ENCODE assay signal across 26 mouse cellular contexts in the genomic region with DNA sequence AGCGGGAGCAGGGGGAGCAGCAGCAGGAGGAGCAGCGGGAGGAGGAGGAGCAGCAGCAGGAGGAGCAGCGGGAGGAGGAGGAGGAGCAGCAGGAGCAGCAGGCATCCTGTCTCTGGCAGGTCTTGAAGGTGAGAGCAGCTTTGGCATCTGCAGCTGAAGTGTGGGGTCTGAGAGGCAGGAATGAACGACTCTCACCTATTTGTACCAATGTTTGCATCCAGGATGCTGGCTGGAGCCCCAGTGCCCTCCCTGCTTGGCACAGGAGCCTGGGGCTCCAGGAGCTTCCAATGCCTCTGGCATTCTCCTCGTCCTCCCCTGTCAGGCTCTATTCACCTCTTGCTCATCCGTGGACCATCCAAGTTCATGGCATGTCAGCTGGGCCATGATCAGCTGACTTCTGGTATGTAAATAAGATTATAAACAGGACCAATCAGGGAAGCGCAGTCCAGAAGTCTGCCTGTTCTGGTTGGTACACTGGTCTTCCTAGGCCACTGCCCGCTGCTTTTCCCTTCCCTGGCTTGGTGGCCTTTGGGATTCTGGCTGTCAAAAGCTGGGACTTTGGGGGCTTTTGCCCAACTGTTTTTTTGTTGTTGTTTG.
DNase-seq lines count a peak whose midpoint lies in the region; ATAC-seq lines count a peak whose summit lies in the region.
"Had no signal": no experiment of that assay in that cellular context is flagged by ENCODE, and none has a peak within 500 bp of the region (broad histone marks: within the 10 kb centered on the region; RNA-seq: fewer than 3 reads in every experiment).

No protein-coding gene starts in this region.

- H3K4me1 ChIP-seq in midbrain, embryonic 11.5 days (ENCODE audit: control insufficient read depth, insufficient read depth, low read length) = 0 out of 2 replicates have a peak, but pooled peaks cover 2% of the 10 kb centered on the region
- H3K4me1 ChIP-seq in midbrain, embryonic 14.5 days (ENCODE audit: control insufficient read depth, insufficient read depth, low read length) = peaks cover 7% of the 10 kb centered on the region

- no peak for ATAC-seq in midbrain, embryonic 11.5 days (ENCODE audit: low FRiP score)
- ATAC-seq in midbrain, embryonic 14.5 days (ENCODE audit: low FRiP score, low TSS enrichment) = no peak
- ATAC-seq in megakaryocyte-erythroid progenitor cell, adult 5-6 weeks (replicated peaks; ENCODE audit: low FRiP score, low TSS enrichment, poor library complexity, severe bottlenecking) = no peak

- DNase-seq in midbrain, embryonic 11.5 days (ENCODE audit: low spot score, missing footprints) = peak; percentile 79
- DNase-seq in midbrain, embryonic 14.5 days = no peak
- DNase-seq in cerebellum, adult 11-12 months = peak; percentile 80
- DNase-seq in cerebellum, adult 9-11 months = peak; percentile 83
- DNase-seq in retina, postnatal 1 day = peak; percentile 54
- DNase-seq in spleen, adult 12 weeks (ENCODE audit: low spot score) = no peak
- DNase-seq: adrenal gland, postnatal 10 days; embryo, embryonic 11 days; gastrocnemius, adult 2 months; kidney, adult 9 months; kidney, postnatal 14 days; layer of hippocampus, postnatal 36 days; lung, embryonic 14.5 days; thymus, adult 18-20 months; thymus, postnatal 4 days had no signal

- no peaks in the 10 kb centered on the region for H3K36me3 ChIP-seq in midbrain, embryonic 11.5 days (ENCODE audit: control insufficient read depth, insufficient read depth, low read length)
- no peaks in the 10 kb centered on the region for H3K36me3 ChIP-seq in midbrain, embryonic 14.5 days (ENCODE audit: control insufficient read depth, insufficient read depth, low read length)
- H3K36me3 ChIP-seq: embryonic facial prominence, embryonic 13.5 days; forebrain, embryonic 12.5 days; heart, embryonic 15.5 days; hindbrain, embryonic 13.5 days; limb, embryonic 13.5 days; neural tube, embryonic 12.5 days; stomach, embryonic 15.5 days had no signal

- no peak overlapping the region for H3K4me3 ChIP-seq in midbrain, embryonic 11.5 days (ENCODE audit: low read depth, low read length)
- H3K4me3 ChIP-seq in midbrain, embryonic 14.5 days (replicated peaks; ENCODE audit: low read depth, low read length) = no peak overlapping the region
- H3K4me3 ChIP-seq: embryonic facial prominence, embryonic 13.5 days; erythroblast, embryonic 14.5 days; forebrain, embryonic 12.5 days; gastrocnemius, adult 2 months; heart, embryonic 15.5 days; hindbrain, embryonic 13.5 days; layer of hippocampus, adult 2 months; limb, embryonic 13.5 days; neural tube, embryonic 12.5 days; stomach, embryonic 15.5 days had no signal

- WGBS in midbrain, embryonic 11.5 days = 69% methylated on average over 8 of the region's 8 CpGs
- WGBS in midbrain, embryonic 14.5 days = 50% methylated on average over 8 of the region's 8 CpGs

- no peak overlapping the region for H3K9ac ChIP-seq in midbrain, embryonic 11.5 days (ENCODE audit: low read length)
- no peak overlapping the region for H3K9ac ChIP-seq in midbrain, embryonic 14.5 days (replicated peaks; ENCODE audit: low read length)
- H3K9ac ChIP-seq: embryonic facial prominence, embryonic 13.5 days; forebrain, embryonic 12.5 days; heart, embryonic 15.5 days; hindbrain, embryonic 13.5 days; limb, embryonic 13.5 days; liver, embryonic 14.5 days; lung, embryonic 14.5 days; neural tube, embryonic 12.5 days; stomach, embryonic 15.5 days had no signal

- no peak overlapping the region for H3K27ac ChIP-seq in midbrain, embryonic 11.5 days (ENCODE audit: low read depth, low read length)
- no peak overlapping the region for H3K27ac ChIP-seq in midbrain, embryonic 14.5 days (replicated peaks; ENCODE audit: low read depth, low read length)
- H3K27ac ChIP-seq: embryonic facial prominence, embryonic 13.5 days; forebrain, embryonic 12.5 days; gastrocnemius, adult 2 months; heart, embryonic 15.5 days; hindbrain, embryonic 13.5 days; layer of hippocampus, adult 2 months; limb, embryonic 13.5 days; liver, embryonic 14.5 days; neural tube, embryonic 12.5 days; stomach, embryonic 15.5 days had no signal

- H3K27me3 ChIP-seq in midbrain, embryonic 11.5 days (ENCODE audit: control insufficient read depth, insufficient read depth, low read length) = no peaks in the 10 kb centered on the region
- no peaks in the 10 kb centered on the region for H3K27me3 ChIP-seq in midbrain, embryonic 14.5 days (ENCODE audit: control insufficient read depth, insufficient read depth, low read length)
- H3K27me3 ChIP-seq: stomach, embryonic 15.5 days had no signal

- H3K9me3 ChIP-seq in midbrain, embryonic 11.5 days (ENCODE audit: control insufficient read depth, low read length) = no peaks in the 10 kb centered on the region
- no peaks in the 10 kb centered on the region for H3K9me3 ChIP-seq in midbrain, embryonic 14.5 days (ENCODE audit: control insufficient read depth, low read length)
- H3K9me3 ChIP-seq: embryonic facial prominence, embryonic 13.5 days; forebrain, embryonic 12.5 days; heart, embryonic 15.5 days; hindbrain, embryonic 13.5 days; limb, embryonic 13.5 days; neural tube, embryonic 12.5 days; stomach, embryonic 15.5 days had no signal

- H3K4me2 ChIP-seq in midbrain, embryonic 11.5 days = no peak overlapping the region
- H3K4me2 ChIP-seq in midbrain, embryonic 14.5 days (ENCODE audit: low read length) = no peak overlapping the region
- H3K4me2 ChIP-seq: embryonic facial prominence, embryonic 13.5 days; forebrain, embryonic 12.5 days; heart, embryonic 15.5 days; hindbrain, embryonic 13.5 days; limb, embryonic 13.5 days; lung, embryonic 14.5 days; neural tube, embryonic 12.5 days; stomach, embryonic 15.5 days had no signal

Comparison
In these comparisons a context has a peak if more than half of its experiments do, and no peak if none do; other contexts are left out.
1. DNase-seq: peak in midbrain, embryonic 11.5 days (single experiment), cerebellum, adult 11-12 months (single experiment), cerebellum, adult 9-11 months (single experiment) and retina, postnatal 1 day (single experiment); none in midbrain, embryonic 14.5 days (single experiment) and spleen, adult 12 weeks (single experiment).